Mouse (Mus musculus) urinary bladder, adult 2 months (tissue): ENCODE data around the gene Hectd3. TPM values are rescaled to one million over a fixed set of nuclear protein-coding genes. Genes with fewer than 3 reads are reported as not detected.

Experiments used
- DNase-seq: peaks from one replicate; pipeline ENCODE4 v3.0.0; 2022; ENCODE audit warnings: low spot score
- polyA plus RNA-seq: library from polyadenylated mRNA; depleted of rRNA; stranded (reverse); fragments of >200 nt; gene quantifications from 2 replicates; pipeline ENCODE4 v1.2.3, GENCODE M21; 2012; rRNA removed

Hectd3 gene
- polyA plus RNA-seq, 1 experiment = 27.9 TPM

- DNase-seq = no peak
Measured at GRCm38 (mm10) chr4:117014901-117015415, 19.8 kb downstream of the Hectd3 start.

GRCm38 (mm10) chr4:117017738-117018137, 22.6 kb downstream of the Hectd3 start:
- no peak for DNase-seq

GRCm38 (mm10) chr4:117018327-117018726, 23.2 kb downstream of the Hectd3 start:
- DNase-seq = no peak

GRCm38 (mm10) chr4:117019206-117020134, 24.4 kb downstream of the Hectd3 start, which contains the start of gene Eif2b3:
TSS of gene Eif2b3 (plus strand) at chr4:117019402.
- DNase-seq = peak; percentile 85

- no peak for DNase-seq
Measured at GRCm38 (mm10) chr4:117023469-117023868, 28.4 kb downstream of the Hectd3 start.

- no peak for DNase-seq
Measured at GRCm38 (mm10) chr4:117031105-117031504, 36.0 kb downstream of the Hectd3 start.

GRCm38 (mm10) chr4:117039925-117040687, 45.0 kb downstream of the Hectd3 start:
- DNase-seq = no peak

- no peak for DNase-seq
Measured at GRCm38 (mm10) chr4:117040791-117041190, 45.7 kb downstream of the Hectd3 start.

GRCm38 (mm10) chr4:117041283-117041721, 46.2 kb downstream of the Hectd3 start:
- DNase-seq = no peak

- DNase-seq = no peak
Measured at GRCm38 (mm10) chr4:117048836-117049235, 53.7 kb downstream of the Hectd3 start.

GRCm38 (mm10) chr4:117049485-117049884, 54.4 kb downstream of the Hectd3 start:
- no peak for DNase-seq

GRCm38 (mm10) chr4:117052626-117053025, 57.5 kb downstream of the Hectd3 start:
- DNase-seq = no peak

- no peak for DNase-seq
Measured at GRCm38 (mm10) chr4:117053956-117054355, 58.8 kb downstream of the Hectd3 start.

Other genes starting within 250 kb of the Hectd3 start
- gene Toe1, start 187.7 kb upstream of the Hectd3 start, polyA plus RNA-seq = 25.8 and 31.2 TPM in 2 replicates
- 5.0 and 6.6 TPM in 2 replicates for gene Mutyh, start 187.6 kb upstream of the Hectd3 start, polyA plus RNA-seq
- gene Hpdl, start 173.6 kb upstream of the Hectd3 start, polyA plus RNA-seq = 0.24 and 0.26 TPM in 2 replicates
- 1.2 and 1.3 TPM in 2 replicates for gene Zswim5, start 117.9 kb upstream of the Hectd3 start, polyA plus RNA-seq
- 71.3 and 75.4 TPM in 2 replicates for gene Urod, start 904 bp upstream of the Hectd3 start, polyA plus RNA-seq
- gene Eif2b3, start 24.1 kb downstream of the Hectd3 start, polyA plus RNA-seq = 21.9 and 24.0 TPM in 2 replicates
- gene Ptch2, start 100.8 kb downstream of the Hectd3 start, polyA plus RNA-seq = 2.2 and 3.3 TPM in 2 replicates
- 13.0 and 19.4 TPM in 2 replicates for gene Btbd19, start 130.4 kb downstream of the Hectd3 start, polyA plus RNA-seq
- gene Tctex1d4, start 131.5 kb downstream of the Hectd3 start, polyA plus RNA-seq = 0.35 and 0.58 TPM in 2 replicates
- gene Plk3, start 138.6 kb downstream of the Hectd3 start, polyA plus RNA-seq = 12.6 and 15.5 TPM in 2 replicates
- gene Rps8, start 160.9 kb downstream of the Hectd3 start, polyA plus RNA-seq = 1,373 and 1,379 TPM in 2 replicates
- 0.89 and 1.0 TPM in 2 replicates for gene Kif2c, start 187.3 kb downstream of the Hectd3 start, polyA plus RNA-seq